Mouse (Mus musculus) ES-E14 (cell line): Measurements from ENCODE around the gene Arhgap40. TPM values are rescaled to one million over a fixed set of nuclear protein-coding genes. Genes with fewer than 3 reads are reported as not detected.

Experiments
- DNase-seq: peaks from one replicate; pipeline ENCODE4 v3.0.0-alpha.2; 2013; ENCODE audit warnings: low read depth, low spot score
- H3K27ac ChIP-seq: 2 replicates; pipeline ENCODE4 v1.5.1; 2012; ENCODE audit warnings: low read depth, mild to moderate bottlenecking, low read length, moderate library complexity, mixed read lengths; ENCODE audit not compliant: poor library complexity, insufficient read depth, severe bottlenecking
- H3K36me3 ChIP-seq: 2 replicates; pipeline ENCODE4 v1.6.1; 2012; ENCODE audit warnings: mild to moderate bottlenecking, low read length, moderate library complexity, mixed read lengths; ENCODE audit not compliant: control insufficient read depth, poor library complexity, insufficient read depth, severe bottlenecking
- H3K4me1 ChIP-seq, 2 experiments: fragments of 150-350 bp in 1 of 2; sonication (generic) in 1 of 2; 2 replicates each; pipeline ENCODE4 v1.6.1; 2012; ENCODE audit warnings: low read length in 2 of 2, mild to moderate bottlenecking in 1 of 2, mixed read lengths in 1 of 2; ENCODE audit not compliant: control insufficient read depth in 2 of 2, insufficient read depth in 2 of 2, poor library complexity in 1 of 2
- H3K4me3 ChIP-seq, 2 experiments: fragments of 150-350 bp in 1 of 2; sonication (generic) in 1 of 2; 2 replicates each; pipeline ENCODE4 v1.5.1; 2012; ENCODE audit warnings: low read length in 2 of 2, low read depth in 1 of 2, mild to moderate bottlenecking in 1 of 2, mixed read lengths in 1 of 2; ENCODE audit not compliant: insufficient read depth in 1 of 2, poor library complexity in 1 of 2, severe bottlenecking in 1 of 2
- H3K9ac ChIP-seq: 2 replicates; pipeline ENCODE4 v1.6.1; 2012; ENCODE audit warnings: low read depth, mild to moderate bottlenecking, low read length, mixed read lengths; ENCODE audit not compliant: poor library complexity, insufficient read depth, severe bottlenecking
- H3K9me3 ChIP-seq: fragments of 150-350 bp; sonication (generic); 2 replicates; pipeline ENCODE4 v1.6.1; 2012; ENCODE audit warnings: low read depth, mild to moderate bottlenecking, low read length; ENCODE audit not compliant: control insufficient read depth, insufficient read depth
- CHD2 ChIP-seq: IDR thresholded peaks from 2 replicates; pipeline ENCODE4 v1.6.1; 2014; ENCODE audit warnings: mild to moderate bottlenecking, low read depth, low read length, inconsistent platforms
- HCFC1 ChIP-seq: IDR thresholded peaks from 2 replicates; pipeline ENCODE4 v1.6.1; 2012; ENCODE audit warnings: low read length, inconsistent platforms, borderline replicate concordance; ENCODE audit not compliant: insufficient read depth
- MAFK ChIP-seq: IDR thresholded peaks from 2 replicates; pipeline ENCODE4 v1.6.1; 2014; ENCODE audit warnings: mild to moderate bottlenecking, low read depth, low read length, inconsistent platforms; ENCODE audit not compliant: insufficient read depth
- ZC3H11A ChIP-seq: IDR thresholded peaks from 2 replicates; pipeline ENCODE4 v1.6.1; 2012; ENCODE audit warnings: low read depth, mild to moderate bottlenecking, inconsistent platforms, low read length, borderline replicate concordance
- ZNF384 ChIP-seq: IDR thresholded peaks from 2 replicates; pipeline ENCODE4 v1.6.1; 2012; ENCODE audit warnings: low read depth, low read length, inconsistent platforms
- in situ Hi-C, 2 experiments: fragments of 600-800 bp; cut with MboI; formaldehyde crosslinking; loops; one replicate each; pipeline ENCODE4 v1.15.1; 2025; ENCODE audit warnings: low sequenced_read_pairs in 2 of 2, inconsistent platforms in 1 of 2; ENCODE audit not compliant: unreplicated experiment in 2 of 2
- total RNA-seq: library from RNA; depleted of rRNA; stranded (reverse); fragments of 300-350 nt; gene quantifications from 2 replicates; pipeline ENCODE4 v1.2.3, GENCODE M21; 2012

Gene Arhgap40
- total RNA-seq, 1 experiment, result 0.89 TPM

GRCm38 (mm10) chr2:158590495-158590894, 77.9 kb downstream of the Arhgap40 start:
- no peak for TF ChIP-seq MAFK
- Histone ChIP-seq H3K9me3 (no peaks in the 10 kb centered on the region), H3K4me3 (no peak overlapping the region), H3K27ac (no peak overlapping the region), H3K36me3 (no peaks in the 10 kb centered on the region), H3K9ac (no peak overlapping the region), H3K4me1 (peaks cover 0 to 2% of the 10 kb centered on the region in 2 experiments; a peak in 2 of 4 replicates)
- no peak for DNase-seq
- in situ Hi-C loops, result no loop called here

GRCm38 (mm10) chr2:158591286-158591685, 78.7 kb downstream of the Arhgap40 start:
- in situ Hi-C loops, result no loop called here
- no peak overlapping the region for H3K27ac ChIP-seq
- peaks cover 0 to 2% of the 10 kb centered on the region in 2 experiments; a peak in 2 of 4 replicates for H3K4me1 ChIP-seq

GRCm38 (mm10) chr2:158593371-158593770, 80.8 kb downstream of the Arhgap40 start:
- no peaks in the 10 kb centered on the region for H3K9me3 ChIP-seq
- no peak overlapping the region for H3K4me3 ChIP-seq
- in situ Hi-C loops, result no loop called here
- TF ChIP-seq CHD2 (no peak), HCFC1 (no peak), ZNF384 (no peak), MAFK (no peak), ZC3H11A (no peak)
- peaks cover 0 to 2% of the 10 kb centered on the region in 2 experiments; a peak in 2 of 4 replicates for H3K4me1 ChIP-seq
- no peaks in the 10 kb centered on the region for H3K36me3 ChIP-seq
- no peak for DNase-seq
- H3K9ac ChIP-seq, result no peak overlapping the region
- no peak overlapping the region for H3K27ac ChIP-seq

More at GRCm38 (mm10) chr2:158591286-158591685, 78.7 kb downstream of the Arhgap40 start:
- Histone ChIP-seq H3K9me3 (no peaks in the 10 kb centered on the region), H3K9ac (no peak overlapping the region), H3K4me3 (no peak overlapping the region), H3K36me3 (no peaks in the 10 kb centered on the region)
- DNase-seq, result no peak
- no peak for TF ChIP-seq MAFK
- TF ChIP-seq HCFC1, result peak; percentile 39; the same call in 1 of the 2 replicates
- TF ChIP-seq ZC3H11A, result no peak

GRCm38 (mm10) chr2:158595103-158595502, 82.5 kb downstream of the Arhgap40 start:
- no peak overlapping the region for H3K27ac ChIP-seq
- no peaks in the 10 kb centered on the region for H3K9me3 ChIP-seq
- H3K36me3 ChIP-seq, result no peaks in the 10 kb centered on the region
- no peak overlapping the region for H3K4me3 ChIP-seq
- peak; percentile 64 for DNase-seq
- H3K4me1 ChIP-seq, result peaks cover 0 to 2% of the 10 kb centered on the region in 2 experiments; a peak in 2 of 4 replicates
- in situ Hi-C loops, result no loop called here
- TF ChIP-seq CHD2, result no peak
- TF ChIP-seq ZNF384, result no peak
- TF ChIP-seq ZC3H11A, result no peak
- TF ChIP-seq MAFK, result no peak
- no peak for TF ChIP-seq HCFC1
- no peak overlapping the region for H3K9ac ChIP-seq

GRCm38 (mm10) chr2:158595577-158595976, 83.0 kb downstream of the Arhgap40 start:
- no peak overlapping the region for H3K27ac ChIP-seq
- no peak overlapping the region for H3K9ac ChIP-seq
- H3K4me3 ChIP-seq, result no peak overlapping the region
- no peak for TF ChIP-seq ZC3H11A
- TF ChIP-seq ZNF384, result no peak
- TF ChIP-seq CHD2, result no peak
- TF ChIP-seq MAFK, result no peak
- TF ChIP-seq HCFC1, result no peak
- H3K9me3 ChIP-seq, result no peaks in the 10 kb centered on the region
- in situ Hi-C loops, result no loop called here
- DNase-seq, result no peak
- H3K36me3 ChIP-seq, result no peaks in the 10 kb centered on the region
- H3K4me1 ChIP-seq, result peaks cover 0 to 2% of the 10 kb centered on the region in 2 experiments; a peak in 2 of 4 replicates
